Mouse (Mus musculus): ENCODE data around the gene Phc3. TPM values are rescaled to one million over a fixed set of nuclear protein-coding genes. Genes with fewer than 3 reads are reported as not detected.

The Phc3 gene
- polyA plus RNA-seq, 1 experiment = 25.9 TPM

DNA sequence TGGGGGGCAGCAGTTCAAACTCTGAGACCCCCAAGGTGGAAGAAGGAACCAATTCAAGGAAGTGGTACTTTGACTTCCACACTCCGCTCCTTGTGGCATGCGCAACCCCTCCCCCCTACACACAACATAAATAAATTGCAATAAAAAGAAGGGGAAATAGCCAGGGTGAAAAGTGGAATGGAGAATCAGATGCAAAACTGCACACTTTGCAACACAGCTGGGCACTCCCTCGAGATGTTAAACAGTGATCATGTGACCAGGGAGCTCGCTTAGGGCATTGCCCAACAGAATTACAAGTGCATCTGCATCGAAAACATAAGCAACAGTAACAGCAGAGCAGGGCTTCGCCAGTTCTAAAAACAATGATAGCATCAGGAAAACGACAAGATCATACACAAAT is 22.9 kb upstream of the Phc3 start:
- no peak overlapping the region for H3K4me3 ChIP-seq (replicated peaks; ENCODE audit: insufficient read depth, low read depth, low read length)
- no peak for DNase-seq
- no peaks in the 10 kb centered on the region for H3K27me3 ChIP-seq (ENCODE audit: control insufficient read depth, insufficient read depth, low read length)
- TF ChIP-seq CTCF (IDR thresholded peaks at IDR 0.05; ENCODE audit: borderline replicate concordance, insufficient read depth, low read depth, low read length) (no peak), POLR2A (IDR thresholded peaks at IDR 0.05; ENCODE audit: borderline replicate concordance, insufficient read depth, low read length) (no peak)
- no peak overlapping the region for H3K27ac ChIP-seq (ENCODE audit: insufficient read depth, low read length)
- 81% methylated on average over 7 of the region's 7 CpGs for WGBS
- H3K4me1 ChIP-seq (ENCODE audit: control insufficient read depth, insufficient read depth, low read length) = no peaks in the 10 kb centered on the region

DNA sequence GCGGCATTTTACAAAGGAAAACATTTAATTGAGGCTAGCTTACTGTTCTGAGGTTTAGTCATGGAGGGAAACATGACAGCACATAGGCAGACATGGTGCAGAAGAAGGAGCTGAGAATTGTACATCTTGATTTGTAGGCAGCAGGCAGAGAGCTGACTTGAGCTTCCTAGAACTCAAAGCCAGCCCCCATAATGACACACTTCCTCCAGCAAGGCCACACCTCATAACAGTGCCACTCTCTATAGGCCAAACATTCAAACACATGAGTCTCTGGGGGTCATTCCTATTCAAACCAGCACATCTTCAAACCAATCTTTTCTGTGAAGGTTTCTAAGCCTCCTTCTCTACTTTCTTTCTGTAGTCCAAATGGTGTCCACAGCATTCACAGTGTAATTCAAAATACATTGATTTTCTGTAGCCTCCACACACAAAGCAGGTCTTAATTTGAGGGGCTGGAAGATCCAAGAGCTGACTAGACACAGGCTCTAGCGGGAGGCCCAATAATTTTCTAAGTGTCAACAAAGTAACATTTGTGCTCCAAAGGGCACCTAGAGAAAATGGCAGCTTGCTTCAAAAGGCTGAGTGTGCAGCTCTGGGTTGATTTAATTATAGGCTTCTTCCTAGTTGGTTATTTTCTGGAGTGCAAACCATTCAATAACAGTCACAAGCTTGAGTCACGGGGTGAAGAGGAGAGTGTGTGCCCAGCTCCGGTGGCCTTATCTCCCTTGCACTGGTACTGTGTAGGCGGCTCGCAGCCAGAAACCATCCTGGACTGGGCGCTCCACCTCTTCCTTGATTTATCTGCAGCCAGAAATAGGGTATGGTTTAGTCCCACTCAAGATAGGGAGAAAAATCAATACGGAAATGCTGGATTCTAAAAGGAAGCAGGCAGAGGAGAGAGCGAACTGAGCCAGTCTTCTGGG is 18.4 kb upstream of the Phc3 start:
- DNase-seq = no peak
- no peak overlapping the region for H3K4me3 ChIP-seq (replicated peaks; ENCODE audit: insufficient read depth, low read depth, low read length)
- no peak for TF ChIP-seq POLR2A (IDR thresholded peaks at IDR 0.05; ENCODE audit: borderline replicate concordance, insufficient read depth, low read length)
- TF ChIP-seq CTCF (IDR thresholded peaks at IDR 0.05; ENCODE audit: borderline replicate concordance, insufficient read depth, low read depth, low read length) = no peak
- no peak overlapping the region for H3K27ac ChIP-seq (ENCODE audit: insufficient read depth, low read length)
- no peaks in the 10 kb centered on the region for H3K27me3 ChIP-seq (ENCODE audit: control insufficient read depth, insufficient read depth, low read length)
- H3K4me1 ChIP-seq (ENCODE audit: control insufficient read depth, insufficient read depth, low read length) = no peaks in the 10 kb centered on the region
- WGBS = 93% methylated on average over 9 of the region's 9 CpGs

DNA sequence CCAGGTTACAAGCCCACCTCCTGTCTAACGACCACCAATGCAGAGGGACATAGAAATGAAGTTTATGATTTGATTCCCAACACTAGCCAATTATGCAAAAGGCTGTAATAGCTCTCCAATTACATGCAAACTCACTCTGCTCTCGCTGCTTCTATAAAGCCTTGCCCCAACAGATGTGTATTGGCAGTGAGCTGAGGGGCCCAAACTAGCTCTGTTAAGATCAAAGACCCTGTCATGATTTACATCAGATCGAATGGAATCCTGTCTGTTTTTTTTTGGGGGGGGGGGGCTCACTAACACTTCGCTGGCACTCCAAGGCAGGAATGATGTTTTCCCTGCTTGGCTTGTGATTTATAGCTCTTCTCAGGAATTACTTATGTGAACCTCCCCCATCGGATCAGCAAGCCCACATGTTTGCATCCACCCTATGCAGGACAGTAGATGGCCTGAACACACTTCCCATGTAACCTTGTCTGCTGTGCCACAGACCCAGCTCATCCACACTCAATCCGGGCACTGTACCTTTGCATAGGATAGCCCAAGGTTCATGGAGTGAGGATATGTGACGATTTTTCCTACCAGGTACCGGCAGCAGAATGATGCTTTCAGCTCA is 13.8 kb upstream of the Phc3 start:
- WGBS = 75% methylated on average over 8 of the region's 8 CpGs
- Histone ChIP-seq H3K4me1 (ENCODE audit: control insufficient read depth, insufficient read depth, low read length) (no peaks in the 10 kb centered on the region), H3K27me3 (ENCODE audit: control insufficient read depth, insufficient read depth, low read length) (no peaks in the 10 kb centered on the region), H3K27ac (ENCODE audit: insufficient read depth, low read length) (no peak overlapping the region), H3K4me3 (replicated peaks; ENCODE audit: insufficient read depth, low read depth, low read length) (no peak overlapping the region)
- no peak for TF ChIP-seq POLR2A (IDR thresholded peaks at IDR 0.05; ENCODE audit: borderline replicate concordance, insufficient read depth, low read length)
- DNase-seq = no peak

DNA sequence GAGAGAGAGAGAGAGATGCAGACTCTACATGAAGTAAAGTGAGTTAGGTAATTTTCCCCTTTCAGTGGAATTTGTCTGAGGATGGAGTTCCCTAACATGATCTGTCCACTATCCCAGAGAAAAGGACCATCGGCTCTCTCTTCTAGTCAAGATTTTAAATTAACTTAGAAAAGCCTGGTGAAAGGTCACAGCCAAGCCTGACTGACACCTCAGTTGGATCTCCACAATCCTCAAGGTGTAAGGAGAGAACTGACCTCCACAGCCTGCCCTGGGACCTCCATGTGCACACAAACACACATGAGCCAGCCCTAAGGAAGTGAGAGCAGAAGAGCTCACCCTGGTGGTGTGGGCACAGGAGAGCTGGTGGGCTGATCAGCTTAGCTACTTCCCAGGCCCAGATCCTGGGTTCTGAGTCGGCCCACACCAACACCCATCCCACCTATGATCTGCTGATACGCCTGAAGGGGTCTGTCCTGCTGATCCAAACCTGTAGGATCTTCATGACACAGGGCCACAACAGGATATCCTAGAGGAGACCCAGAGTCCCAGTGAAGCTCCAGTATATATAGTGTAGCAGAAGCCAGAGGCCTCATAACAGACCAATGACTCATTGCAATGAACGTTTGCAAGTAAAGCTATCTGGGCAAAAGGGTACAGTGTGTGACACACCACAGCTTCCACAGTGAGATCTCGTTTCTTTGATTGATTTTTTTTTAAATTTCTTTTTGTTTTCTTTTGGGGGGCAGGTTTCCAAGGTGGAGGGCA is 12.6 kb upstream of the Phc3 start:
- no peaks in the 10 kb centered on the region for H3K4me1 ChIP-seq (ENCODE audit: control insufficient read depth, insufficient read depth, low read length)
- TF ChIP-seq POLR2A (IDR thresholded peaks at IDR 0.05; ENCODE audit: borderline replicate concordance, insufficient read depth, low read length) (no peak), CTCF (IDR thresholded peaks at IDR 0.05; ENCODE audit: borderline replicate concordance, insufficient read depth, low read depth, low read length) (no peak)
- no peaks in the 10 kb centered on the region for H3K27me3 ChIP-seq (ENCODE audit: control insufficient read depth, insufficient read depth, low read length)
- no peak overlapping the region for H3K4me3 ChIP-seq (replicated peaks; ENCODE audit: insufficient read depth, low read depth, low read length)
- WGBS = 77% methylated on average over 5 of the region's 5 CpGs
- no peak overlapping the region for H3K27ac ChIP-seq (ENCODE audit: insufficient read depth, low read length)
- no peak for DNase-seq

DNA sequence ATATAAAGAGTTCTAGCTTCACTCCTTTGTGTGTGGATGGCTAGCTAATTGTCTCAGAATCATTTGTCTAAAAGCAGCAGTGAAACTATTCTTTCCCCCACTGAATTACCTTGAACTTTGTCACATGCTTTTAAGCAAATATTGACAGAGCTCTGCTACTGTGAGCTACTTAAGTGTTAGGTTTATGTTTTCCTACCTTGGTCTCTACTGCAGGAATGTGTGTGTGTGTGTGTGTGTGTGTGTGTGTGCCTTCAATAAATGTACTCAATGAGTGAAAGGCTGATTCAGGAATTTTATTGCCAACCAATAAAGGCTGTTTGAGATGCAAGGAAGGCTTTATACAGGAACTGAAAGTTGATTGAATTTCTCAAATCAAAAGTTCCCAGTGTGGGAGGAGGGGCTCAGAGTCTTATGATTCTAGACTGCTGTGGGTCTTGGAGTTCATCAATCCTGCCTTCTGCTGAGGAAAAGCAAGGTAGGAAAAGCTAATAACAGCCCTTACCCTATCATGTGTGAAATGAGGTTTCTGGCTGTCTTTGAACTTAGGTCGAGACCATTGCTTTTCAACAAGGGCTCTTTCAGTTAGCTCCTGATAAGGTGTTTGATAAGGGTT is 7.9 kb upstream of the Phc3 start:
- WGBS = 88% methylated on average over 1 of the region's 1 CpGs
- DNase-seq = no peak
- no peak overlapping the region for H3K27ac ChIP-seq (ENCODE audit: insufficient read depth, low read length)
- H3K4me3 ChIP-seq (replicated peaks; ENCODE audit: insufficient read depth, low read depth, low read length) = no peak overlapping the region
- TF ChIP-seq POLR2A (IDR thresholded peaks at IDR 0.05; ENCODE audit: borderline replicate concordance, insufficient read depth, low read length) (no peak), CTCF (IDR thresholded peaks at IDR 0.05; ENCODE audit: borderline replicate concordance, insufficient read depth, low read depth, low read length) (no peak)
- H3K4me1 ChIP-seq (ENCODE audit: control insufficient read depth, insufficient read depth, low read length) = no peaks in the 10 kb centered on the region
- H3K27me3 ChIP-seq (ENCODE audit: control insufficient read depth, insufficient read depth, low read length) = no peaks in the 10 kb centered on the region

DNA sequence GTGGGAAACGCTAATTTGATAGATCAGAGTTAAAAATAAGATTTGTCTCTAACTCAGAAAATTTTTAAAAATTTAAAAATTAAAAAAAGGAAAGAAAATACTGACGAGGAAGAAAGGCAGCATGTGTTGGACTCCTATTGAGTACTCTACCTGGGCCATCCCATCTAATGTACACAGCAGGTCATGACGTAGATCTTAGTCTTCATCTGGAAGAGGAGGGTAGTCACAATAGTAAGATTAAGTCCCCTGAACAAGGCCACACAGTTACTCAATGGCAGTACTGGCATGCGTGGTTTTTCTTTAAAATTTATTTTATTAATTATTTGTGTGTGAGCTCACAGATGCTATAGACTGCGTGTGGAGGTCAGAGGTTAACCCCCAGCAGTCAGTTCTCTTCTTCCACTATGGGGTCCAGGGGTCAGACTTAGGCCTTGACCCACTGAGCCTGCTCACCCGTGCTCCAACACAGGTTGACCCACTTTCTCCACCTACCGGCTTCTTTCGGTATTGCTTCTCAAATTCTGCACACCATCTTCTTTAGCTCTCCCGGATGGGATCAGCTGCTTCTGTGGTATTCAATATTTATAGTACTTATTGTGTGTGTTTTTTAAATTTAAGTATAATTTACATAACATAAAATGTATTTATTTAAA is 6.0 kb upstream of the Phc3 start:
- H3K4me3 ChIP-seq (replicated peaks; ENCODE audit: insufficient read depth, low read depth, low read length) = no peak overlapping the region
- H3K27ac ChIP-seq (ENCODE audit: insufficient read depth, low read length) = no peak overlapping the region
- DNase-seq = peak; percentile 52 to 56
- H3K4me1 ChIP-seq (ENCODE audit: control insufficient read depth, insufficient read depth, low read length) = no peaks in the 10 kb centered on the region
- peak; percentile 62; the same call in 1 of the 2 replicates for TF ChIP-seq CTCF (IDR thresholded peaks at IDR 0.05; ENCODE audit: borderline replicate concordance, insufficient read depth, low read depth, low read length)
- no peak for TF ChIP-seq POLR2A (IDR thresholded peaks at IDR 0.05; ENCODE audit: borderline replicate concordance, insufficient read depth, low read length)
- WGBS = 51% methylated on average over 9 of the region's 9 CpGs
- H3K27me3 ChIP-seq (ENCODE audit: control insufficient read depth, insufficient read depth, low read length) = no peaks in the 10 kb centered on the region

DNA sequence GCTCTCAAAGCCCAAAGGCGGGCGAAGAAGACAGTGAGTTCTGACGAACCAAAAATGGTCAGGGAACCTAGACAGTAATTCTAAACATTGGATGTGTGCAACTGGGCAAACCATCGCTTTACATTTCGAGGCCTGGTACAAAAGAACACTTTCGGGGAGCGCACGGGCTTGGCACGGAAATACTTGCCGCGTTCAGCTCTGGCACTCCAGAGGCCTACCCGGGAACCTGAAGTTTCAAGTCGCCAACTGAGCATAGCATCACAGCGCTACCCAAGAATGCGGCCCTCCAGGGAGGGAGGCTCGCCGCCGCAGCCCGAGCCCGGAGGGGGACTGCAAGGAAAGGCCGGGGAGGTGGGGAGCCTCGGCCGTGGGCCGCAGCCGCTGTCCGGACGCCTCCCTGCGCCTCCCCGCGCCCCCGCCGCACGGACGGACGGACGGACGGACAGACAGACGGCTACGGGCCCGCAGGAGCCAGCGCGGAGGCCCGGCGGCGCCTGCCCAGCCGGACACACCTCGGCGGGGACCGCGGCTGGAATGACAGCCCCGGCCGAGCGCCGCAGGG is 603 bp downstream of the Phc3 start:
- TF ChIP-seq POLR2A (IDR thresholded peaks at IDR 0.05; ENCODE audit: borderline replicate concordance, insufficient read depth, low read length) (no peak), CTCF (IDR thresholded peaks at IDR 0.05; ENCODE audit: borderline replicate concordance, insufficient read depth, low read depth, low read length) (no peak)
- 1% methylated on average over 54 of the region's 54 CpGs for WGBS
- DNase-seq = peak; percentile 55 to 67
- Histone ChIP-seq H3K4me1 (ENCODE audit: control insufficient read depth, insufficient read depth, low read length) (peaks cover 3% of the 10 kb centered on the region; the same call in 1 of the 2 replicates), H3K4me3 (replicated peaks; ENCODE audit: insufficient read depth, low read depth, low read length) (peak overlapping the region; percentile 97), H3K27ac (ENCODE audit: insufficient read depth, low read length) (peak overlapping the region; percentile 89), H3K27me3 (ENCODE audit: control insufficient read depth, insufficient read depth, low read length) (no peaks in the 10 kb centered on the region)
